In genomic region chr12:78919079-78919712, GRCm38 (mm10) we compare ENCODE assay signal across 8 mouse cellular contexts. TPM values are rescaled to one million over a fixed set of nuclear protein-coding genes. Genes with fewer than 3 reads are reported as not detected.
DNase-seq lines count a peak whose midpoint lies in the region; ATAC-seq lines count a peak whose summit lies in the region.

No protein-coding gene starts in this region.

- H3K9ac ChIP-seq in hindbrain, embryonic 15.5 days: no peak overlapping the region

- 32% methylated on average over 16 of the region's 16 CpGs for WGBS in hindbrain, embryonic 15.5 days

- H3K27ac ChIP-seq in hindbrain, embryonic 15.5 days (replicated peaks): no peak overlapping the region

- peaks cover 9% of the 10 kb centered on the region; the same call in 1 of the 2 replicates for H3K4me1 ChIP-seq in hindbrain, embryonic 15.5 days (replicated peaks)

- ATAC-seq in hindbrain, embryonic 15.5 days (ENCODE audit: low FRiP score, low read depth): peak; percentile 59; the same call in 1 of the 2 replicates

- H3K4me2 ChIP-seq in hindbrain, embryonic 15.5 days: peak overlapping the region; percentile 44

- DNase-seq in R1 (ENCODE audit: low read depth, low spot score): peak; percentile 91
- DNase-seq in cerebellum, adult 9-11 months: peak; percentile 86
- DNase-seq in frontal cortex, adult 2 months (ENCODE audit: extremely low spot score in 1 of 2, low spot score in 1 of 2): peak; percentile 78 to 90
- peak; percentile 54 to 57 for DNase-seq in layer of hippocampus, postnatal 36 days
- DNase-seq in lung, postnatal 14 days: peak; percentile 62
- peak; percentile 90 for DNase-seq in retina, postnatal 1 day
- DNase-seq in urinary bladder, adult 2 months (ENCODE audit: low spot score): peak; percentile 36

- H3K27me3 ChIP-seq in hindbrain, embryonic 15.5 days: peaks cover 2% of the 10 kb centered on the region; the same call in 1 of the 2 replicates

- no peaks in the 10 kb centered on the region for H3K36me3 ChIP-seq in hindbrain, embryonic 15.5 days

- no peak overlapping the region for H3K4me3 ChIP-seq in hindbrain, embryonic 15.5 days

- no peaks in the 10 kb centered on the region for H3K9me3 ChIP-seq in hindbrain, embryonic 15.5 days

RNA-seq across cellular contexts. Expression of gene Plek2, which starts 12.4 kb away (rescaled TPM):
- polyA plus RNA-seq in frontal cortex, adult 2 months (2012; rRNA removed): 0.14 and 0.17 TPM in 2 replicates
- polyA plus RNA-seq in hindbrain, embryonic 15.5 days (2015; fragmentation: Nextera tagmentation; extraction: Ambion mirVana): 1.7 and 1.8 TPM in 2 replicates
- under 1 TPM in 1 of 2 experiments, not detected in 1; 0.22 TPM for total RNA-seq in layer of hippocampus, postnatal 36 days (2021)
- 11.7 and 12.1 TPM in 2 replicates for polyA plus RNA-seq in urinary bladder, adult 2 months (2012; rRNA removed)

RNA-seq across cellular contexts. Expression of gene Eif2s1, which starts 57.6 kb away (rescaled TPM):
- polyA plus RNA-seq in frontal cortex, adult 2 months (2012; rRNA removed): 24.2 and 30.1 TPM in 2 replicates
- 143 and 146 TPM in 2 replicates for polyA plus RNA-seq in hindbrain, embryonic 15.5 days (2015; fragmentation: Nextera tagmentation; extraction: Ambion mirVana)
- 10 to 100 TPM; 47.5 to 63.9 TPM for total RNA-seq in layer of hippocampus, postnatal 36 days (2021)
- polyA plus RNA-seq in urinary bladder, adult 2 months (2012; rRNA removed): 50.3 and 51.6 TPM in 2 replicates

RNA-seq across cellular contexts. Expression of gene Atp6v1d, which starts 57.8 kb away (rescaled TPM):
- polyA plus RNA-seq in frontal cortex, adult 2 months (2012; rRNA removed): 215 and 242 TPM in 2 replicates
- 118 and 119 TPM in 2 replicates for polyA plus RNA-seq in hindbrain, embryonic 15.5 days (2015; fragmentation: Nextera tagmentation; extraction: Ambion mirVana)
- total RNA-seq in layer of hippocampus, postnatal 36 days (2021): 100 to 1,000 TPM; 253 to 273 TPM
- polyA plus RNA-seq in urinary bladder, adult 2 months (2012; rRNA removed): 60.7 and 62.8 TPM in 2 replicates

Comparison
In these comparisons a context has a peak if more than half of its experiments do, and no peak if none do; other contexts are left out.
1. DNase-seq: peak in every context shown above with its lines; median percentile 91 in R1; 90 in retina, postnatal 1 day; 86 in cerebellum, adult 9-11 months; 84 in frontal cortex, adult 2 months; 62 in lung, postnatal 14 days; 56 in layer of hippocampus, postnatal 36 days; 36 in urinary bladder, adult 2 months.